Mouse (Mus musculus): ENCODE data around the gene Gm45021. TPM values are rescaled to one million over a fixed set of nuclear protein-coding genes. Genes with fewer than 3 reads are reported as not detected.

Gm45021 gene
- polyA plus RNA-seq, 1 experiment = not detected

- no peak overlapping the region for H3K4me3 ChIP-seq
These were observed 17.4 kb upstream of the Gm45021 start for GRCm38 (mm10) chr6:48572014-48572413.

GRCm38 (mm10) chr6:48572572-48573061 is 16.8 kb upstream of the Gm45021 start, which contains the start of gene Rarres2:
Gene Rarres2 (minus strand): TSS chr6:48572789.
- Histone ChIP-seq H3K4me3 (no peak within 1 kb of the TSS), H3K4me2 (ENCODE audit: low read depth) (no peak within 1 kb of the TSS), H3ac (ENCODE audit: control insufficient read depth, insufficient read length) (no peak within 1 kb of the TSS), H3K36me3 (ENCODE audit: control insufficient read depth, insufficient read depth) (no peaks in the 10 kb centered on the region), H3K79me2 (ENCODE audit: control insufficient read depth, insufficient read depth) (no peaks in the 10 kb centered on the region), H3K27me3 (ENCODE audit: control insufficient read depth, insufficient read depth, insufficient read length) (no peaks in the 10 kb centered on the region)
- no peak for TF ChIP-seq REST (IDR thresholded peaks at IDR 0.05; ENCODE audit: insufficient read depth, insufficient read length)
- TF ChIP-seq TCF12 (IDR thresholded peaks at IDR 0.05; ENCODE audit: insufficient read depth, poor library complexity, severe bottlenecking) = no peak
- no peak for TF ChIP-seq POLR2A (IDR thresholded peaks at IDR 0.05; ENCODE audit: insufficient read length, low read depth)
- TF ChIP-seq POLR2AphosphoS2 (IDR thresholded peaks at IDR 0.05; ENCODE audit: insufficient read length, low read depth) = no peak
- TF ChIP-seq SRF (IDR thresholded peaks at IDR 0.05; ENCODE audit: control insufficient read depth, insufficient read length, low read depth) = no peak
- no peak for TF ChIP-seq USF1 (IDR thresholded peaks at IDR 0.05; ENCODE audit: low read depth)
- TF ChIP-seq CEBPB (IDR thresholded peaks at IDR 0.05; ENCODE audit: insufficient read depth, poor library complexity, severe bottlenecking) = no peak
- no peak for TF ChIP-seq E2F4 (IDR thresholded peaks at IDR 0.05; ENCODE audit: insufficient read depth)
- no peak for TF ChIP-seq MAX (IDR thresholded peaks at IDR 0.05; ENCODE audit: low read depth)
- no peak for TF ChIP-seq TCF3 (IDR thresholded peaks at IDR 0.05; ENCODE audit: insufficient read length, low read depth)

More at GRCm38 (mm10) chr6:48572014-48572413, 17.4 kb upstream of the Gm45021 start:
- H3ac ChIP-seq (ENCODE audit: control insufficient read depth, insufficient read length) = no peak overlapping the region
- no peak overlapping the region for H3K4me2 ChIP-seq (ENCODE audit: low read depth)
- TF ChIP-seq SRF (IDR thresholded peaks at IDR 0.05; ENCODE audit: control insufficient read depth, insufficient read length, low read depth) (no peak), USF1 (IDR thresholded peaks at IDR 0.05; ENCODE audit: low read depth) (no peak), MYOG (IDR thresholded peaks at IDR 0.05; ENCODE audit: control insufficient read depth in 1 of 3, insufficient read depth in 1 of 3, insufficient read length in 2 of 3, low read depth in 2 of 3) (no peak), MYOD1 (IDR thresholded peaks at IDR 0.05; ENCODE audit: control insufficient read depth in 1 of 3, insufficient read length in 2 of 3, low read depth in 2 of 3) (no peak), TCF3 (IDR thresholded peaks at IDR 0.05; ENCODE audit: insufficient read length, low read depth) (no peak), TCF12 (IDR thresholded peaks at IDR 0.05; ENCODE audit: insufficient read depth, poor library complexity, severe bottlenecking) (no peak), CEBPB (IDR thresholded peaks at IDR 0.05; ENCODE audit: insufficient read depth, poor library complexity, severe bottlenecking) (no peak)
- no peaks in the 10 kb centered on the region for H3K36me3 ChIP-seq (ENCODE audit: control insufficient read depth, insufficient read depth)
- H3K79me2 ChIP-seq (ENCODE audit: control insufficient read depth, insufficient read depth) = no peaks in the 10 kb centered on the region
- H3K27me3 ChIP-seq (ENCODE audit: control insufficient read depth, insufficient read depth, insufficient read length) = no peaks in the 10 kb centered on the region

- H3K27me3 ChIP-seq (ENCODE audit: control insufficient read depth, insufficient read depth, insufficient read length) = no peaks in the 10 kb centered on the region
- no peak overlapping the region for H3K4me2 ChIP-seq (ENCODE audit: low read depth)
- H3K4me3 ChIP-seq = no peak overlapping the region
- TF ChIP-seq E2F4 (IDR thresholded peaks at IDR 0.05; ENCODE audit: insufficient read depth) (no peak), MYOD1 (IDR thresholded peaks at IDR 0.05; ENCODE audit: control insufficient read depth in 1 of 3, insufficient read length in 2 of 3, low read depth in 2 of 3) (no peak), TCF3 (IDR thresholded peaks at IDR 0.05; ENCODE audit: insufficient read length, low read depth) (no peak), POLR2AphosphoS2 (IDR thresholded peaks at IDR 0.05; ENCODE audit: insufficient read length, low read depth) (no peak), USF1 (IDR thresholded peaks at IDR 0.05; ENCODE audit: low read depth) (no peak), MAX (IDR thresholded peaks at IDR 0.05; ENCODE audit: low read depth) (no peak), POLR2A (IDR thresholded peaks at IDR 0.05; ENCODE audit: insufficient read length, low read depth) (no peak), REST (IDR thresholded peaks at IDR 0.05; ENCODE audit: insufficient read depth, insufficient read length) (no peak), SRF (IDR thresholded peaks at IDR 0.05; ENCODE audit: control insufficient read depth, insufficient read length, low read depth) (no peak), MYOG (IDR thresholded peaks at IDR 0.05; ENCODE audit: control insufficient read depth in 1 of 3, insufficient read depth in 1 of 3, insufficient read length in 2 of 3, low read depth in 2 of 3) (no peak), CEBPB (IDR thresholded peaks at IDR 0.05; ENCODE audit: insufficient read depth, poor library complexity, severe bottlenecking) (no peak), TCF12 (IDR thresholded peaks at IDR 0.05; ENCODE audit: insufficient read depth, poor library complexity, severe bottlenecking) (no peak)
- no peaks in the 10 kb centered on the region for H3K79me2 ChIP-seq (ENCODE audit: control insufficient read depth, insufficient read depth)
- no peaks in the 10 kb centered on the region for H3K36me3 ChIP-seq (ENCODE audit: control insufficient read depth, insufficient read depth)
- H3ac ChIP-seq (ENCODE audit: control insufficient read depth, insufficient read length) = no peak overlapping the region
These were observed 16.1 kb upstream of the Gm45021 start for GRCm38 (mm10) chr6:48573280-48573679.

- no peak overlapping the region for H3K4me3 ChIP-seq
- H3K36me3 ChIP-seq (ENCODE audit: control insufficient read depth, insufficient read depth) = no peaks in the 10 kb centered on the region
- no peaks in the 10 kb centered on the region for H3K79me2 ChIP-seq (ENCODE audit: control insufficient read depth, insufficient read depth)
- no peak overlapping the region for H3ac ChIP-seq (ENCODE audit: control insufficient read depth, insufficient read length)
- TF ChIP-seq TCF12 (IDR thresholded peaks at IDR 0.05; ENCODE audit: insufficient read depth, poor library complexity, severe bottlenecking) (no peak), E2F4 (IDR thresholded peaks at IDR 0.05; ENCODE audit: insufficient read depth) (no peak), MAX (IDR thresholded peaks at IDR 0.05; ENCODE audit: low read depth) (no peak), MYOD1 (IDR thresholded peaks at IDR 0.05; ENCODE audit: control insufficient read depth in 1 of 3, insufficient read length in 2 of 3, low read depth in 2 of 3) (no peak), MYOG (IDR thresholded peaks at IDR 0.05; ENCODE audit: control insufficient read depth in 1 of 3, insufficient read depth in 1 of 3, insufficient read length in 2 of 3, low read depth in 2 of 3) (no peak)
- H3K4me2 ChIP-seq (ENCODE audit: low read depth) = no peak overlapping the region
- H3K27me3 ChIP-seq (ENCODE audit: control insufficient read depth, insufficient read depth, insufficient read length) = no peaks in the 10 kb centered on the region
These were observed 15.4 kb upstream of the Gm45021 start for GRCm38 (mm10) chr6:48573981-48574380.

- no peak overlapping the region for H3K4me3 ChIP-seq
- no peaks in the 10 kb centered on the region for H3K27me3 ChIP-seq (ENCODE audit: control insufficient read depth, insufficient read depth, insufficient read length)
- H3K79me2 ChIP-seq (ENCODE audit: control insufficient read depth, insufficient read depth) = no peaks in the 10 kb centered on the region
- H3K4me2 ChIP-seq (ENCODE audit: low read depth) = peak overlapping the region; percentile 69
- no peaks in the 10 kb centered on the region for H3K36me3 ChIP-seq (ENCODE audit: control insufficient read depth, insufficient read depth)
- no peak overlapping the region for H3ac ChIP-seq (ENCODE audit: control insufficient read depth, insufficient read length)
- no peak for TF ChIP-seq CEBPB (IDR thresholded peaks at IDR 0.05; ENCODE audit: insufficient read depth, poor library complexity, severe bottlenecking)
- no peak for TF ChIP-seq MAX (IDR thresholded peaks at IDR 0.05; ENCODE audit: low read depth)
- TF ChIP-seq POLR2AphosphoS2 (IDR thresholded peaks at IDR 0.05; ENCODE audit: insufficient read length, low read depth) = no peak
- TF ChIP-seq REST (IDR thresholded peaks at IDR 0.05; ENCODE audit: insufficient read depth, insufficient read length) = no peak
- no peak for TF ChIP-seq MYOG (IDR thresholded peaks at IDR 0.05; ENCODE audit: control insufficient read depth in 1 of 3, insufficient read depth in 1 of 3, insufficient read length in 2 of 3, low read depth in 2 of 3)
These were observed 10.7 kb upstream of the Gm45021 start for GRCm38 (mm10) chr6:48578736-48579135.
